Mouse (Mus musculus) monocyte, adult 5-6 weeks (primary cell): Measurements from ENCODE around the gene Vps53. TPM values are rescaled to one million over a fixed set of nuclear protein-coding genes. Genes with fewer than 3 reads are reported as not detected.
"Not testable (repeated sequence)": the region's sequence is repeated elsewhere in the genome, so short reads cannot be mapped to it uniquely, and the experiment has no call there.

Experiments
- ATAC-seq: fragments of 153-309, 156-312 bp; replicated peaks from 2 replicates; pipeline ENCODE4 v1.8.0; 2017; ENCODE audit warnings: mild to moderate bottlenecking; ENCODE audit not compliant: low TSS enrichment, insufficient number of reproducible peaks, severe bottlenecking, poor library complexity, low FRiP score
- total RNA-seq: library from RNA; stranded (forward); fragments of 200-1000, 200-491, 200-594 nt; gene quantifications from 3 replicates; pipeline ENCODE4 v1.2.3, GENCODE M21; 2017

Gene Vps53
- total RNA-seq, 1 experiment from 2014 or later, result 41.9 TPM

DNA sequence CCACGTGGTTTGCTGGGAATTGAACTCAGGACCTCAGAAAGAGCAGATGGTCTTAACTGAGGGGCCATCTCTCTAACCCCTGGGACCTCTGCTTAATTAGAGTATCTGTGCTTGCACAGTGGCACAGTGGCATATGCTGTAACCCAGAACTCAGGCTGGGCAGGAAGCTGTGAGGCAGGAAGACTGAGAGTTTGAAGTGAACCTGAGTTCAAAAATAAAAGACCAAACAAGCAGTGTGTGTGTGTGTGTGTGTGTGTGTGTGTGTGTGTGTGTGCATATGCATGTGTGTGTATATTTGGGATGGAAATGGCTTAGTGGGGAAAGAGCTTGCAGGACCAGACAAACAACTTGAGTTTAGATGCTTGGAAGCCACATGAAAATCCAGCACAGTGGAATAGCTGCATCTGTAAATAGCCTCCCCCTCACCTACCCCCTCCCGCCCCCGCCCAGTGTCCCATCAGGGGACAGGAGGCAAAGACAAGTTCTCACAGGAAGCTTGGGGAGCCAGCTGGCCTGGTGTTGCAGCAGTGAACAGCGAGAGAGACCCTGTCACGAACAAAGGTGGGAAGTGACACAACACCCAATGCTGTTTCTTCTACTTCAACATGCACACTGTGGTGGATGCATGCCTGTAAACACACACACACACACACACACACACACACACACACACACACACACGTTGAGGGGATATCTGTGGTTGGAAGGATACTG is 141.7 kb downstream of the Vps53 start:
- no peak for ATAC-seq

DNA sequence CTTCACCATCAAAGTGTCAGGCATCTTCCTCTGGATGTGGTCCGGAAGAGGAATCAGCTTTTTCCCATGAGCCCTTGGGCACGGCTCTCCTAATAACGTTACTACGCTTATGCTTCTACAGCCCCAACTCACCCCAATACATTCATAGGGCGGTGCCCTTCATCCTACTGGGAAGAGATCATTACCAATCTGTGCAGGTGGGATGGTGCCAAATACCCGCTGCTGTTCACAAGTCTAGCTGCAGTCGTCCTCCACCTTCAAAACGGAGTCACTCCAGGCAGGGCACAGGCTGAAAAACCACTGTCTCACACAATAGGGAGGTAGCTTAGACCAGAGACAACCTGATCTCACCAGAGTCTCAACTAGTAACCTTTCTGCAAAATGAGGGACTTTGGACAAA is 144.3 kb downstream of the Vps53 start:
- no peak for ATAC-seq

DNA sequence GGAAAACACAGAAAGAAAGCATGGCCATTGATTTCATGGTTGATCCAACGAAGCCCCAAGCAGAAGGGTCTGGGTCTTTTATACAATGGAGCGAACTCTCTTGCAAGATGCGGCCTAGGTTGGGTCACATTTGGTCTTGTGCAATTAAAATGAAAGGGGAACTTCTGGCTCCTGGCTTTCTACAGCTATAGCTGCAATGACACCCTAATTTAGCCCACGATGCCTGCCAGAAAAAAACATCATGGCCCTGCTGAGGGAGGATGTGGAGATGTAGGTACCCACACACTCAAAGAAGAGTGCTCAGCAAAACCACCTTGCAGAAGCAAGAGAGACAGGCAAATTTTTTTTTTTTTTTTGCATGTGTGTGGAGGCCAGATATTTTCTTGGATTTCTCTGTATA is 145.6 kb downstream of the Vps53 start:
- ATAC-seq, result peak; percentile 83

DNA sequence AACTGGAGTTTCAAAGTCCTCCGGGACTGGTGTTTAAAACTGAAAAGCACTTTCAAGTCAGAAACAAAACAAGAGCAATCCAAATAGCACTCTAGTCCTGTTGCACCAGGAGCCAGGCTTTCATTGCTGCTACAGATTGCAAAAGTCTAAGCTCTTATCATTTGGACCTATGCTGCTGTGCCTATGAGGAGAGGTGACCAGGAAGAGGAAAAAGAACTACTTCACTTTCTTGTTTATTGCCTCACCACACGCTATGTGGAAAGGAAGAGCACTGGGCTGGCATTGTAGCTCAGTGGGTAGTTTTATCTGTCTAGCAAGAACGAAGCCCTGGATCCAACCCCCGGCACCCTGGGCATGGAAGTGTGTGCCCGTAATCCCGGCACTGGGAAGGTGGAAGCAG is 146.1 kb downstream of the Vps53 start:
- ATAC-seq, result peak; percentile 82

DNA sequence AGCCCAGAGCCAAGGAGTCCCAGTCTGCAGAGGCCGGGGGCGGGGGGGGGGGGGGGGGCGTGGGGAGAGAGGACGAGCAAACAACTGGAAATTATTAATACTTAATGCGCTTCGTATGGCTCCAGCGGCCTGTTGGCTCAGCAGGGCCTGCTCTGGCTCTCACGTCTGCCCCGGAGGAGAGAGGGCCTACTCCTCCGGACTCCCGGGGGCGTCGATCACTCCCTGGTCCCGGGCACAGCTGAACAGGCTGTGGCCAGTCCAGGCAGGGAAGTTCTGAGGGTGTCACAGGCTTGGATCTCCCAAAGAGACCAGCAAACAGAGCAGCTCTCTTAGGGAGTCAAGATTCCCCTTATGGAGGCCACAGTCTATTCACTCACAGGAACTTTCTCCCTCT is 151.4 kb downstream of the Vps53 start:
- ATAC-seq, result peak; percentile 7; the same call in 1 of the 2 replicates

DNA sequence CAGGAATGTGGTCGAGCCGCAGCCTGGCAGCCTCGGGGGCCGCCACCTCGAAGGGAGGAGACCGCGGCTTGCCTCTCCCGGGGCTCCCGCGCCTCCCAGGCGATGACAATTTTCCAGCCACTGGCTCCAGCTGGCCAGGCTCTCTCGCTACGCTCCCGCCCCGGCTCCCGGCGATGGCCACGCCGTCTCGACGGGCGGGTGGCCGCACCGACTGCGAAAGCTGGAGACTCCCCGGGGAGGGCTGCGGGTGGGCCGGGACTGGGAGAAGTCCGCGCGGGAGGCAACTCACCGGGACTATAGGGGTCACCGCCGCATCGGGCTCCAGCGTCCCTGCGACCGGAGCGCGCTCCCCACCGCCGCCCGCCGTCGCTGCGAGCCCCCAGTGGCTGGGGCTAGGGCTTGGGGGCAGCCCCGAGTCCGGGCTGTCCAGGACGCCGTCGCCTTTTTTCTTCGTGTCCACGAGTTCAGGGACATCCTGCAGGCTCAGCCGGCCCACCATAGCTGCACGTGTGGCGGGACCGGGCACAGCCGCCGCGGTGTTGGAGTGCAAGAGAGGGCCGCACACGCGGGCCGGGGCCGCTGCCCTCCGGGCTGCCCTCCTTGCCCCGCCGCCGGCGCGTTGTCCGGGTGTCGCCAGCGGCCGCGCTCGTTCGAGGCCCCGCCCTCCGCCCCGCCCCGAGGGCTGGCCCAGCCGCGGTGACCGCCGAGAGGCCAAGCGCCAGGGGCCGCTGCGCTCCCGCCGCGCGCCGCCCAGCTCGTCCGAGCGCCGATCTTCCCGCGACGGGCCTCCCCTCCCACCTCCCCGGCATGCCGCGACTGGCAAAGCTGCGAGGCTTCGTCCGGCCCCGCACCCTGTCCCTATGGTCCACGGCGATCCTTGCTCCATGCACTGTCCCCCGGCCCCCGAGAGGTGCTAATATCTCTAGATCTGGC is 152.0 kb downstream of the Vps53 start, which contains the start of gene Rflnb:
Gene Rflnb (minus strand): TSS at position 644 of the 933 bp plus-strand sequence.
- ATAC-seq, result peak; percentile 46

DNA sequence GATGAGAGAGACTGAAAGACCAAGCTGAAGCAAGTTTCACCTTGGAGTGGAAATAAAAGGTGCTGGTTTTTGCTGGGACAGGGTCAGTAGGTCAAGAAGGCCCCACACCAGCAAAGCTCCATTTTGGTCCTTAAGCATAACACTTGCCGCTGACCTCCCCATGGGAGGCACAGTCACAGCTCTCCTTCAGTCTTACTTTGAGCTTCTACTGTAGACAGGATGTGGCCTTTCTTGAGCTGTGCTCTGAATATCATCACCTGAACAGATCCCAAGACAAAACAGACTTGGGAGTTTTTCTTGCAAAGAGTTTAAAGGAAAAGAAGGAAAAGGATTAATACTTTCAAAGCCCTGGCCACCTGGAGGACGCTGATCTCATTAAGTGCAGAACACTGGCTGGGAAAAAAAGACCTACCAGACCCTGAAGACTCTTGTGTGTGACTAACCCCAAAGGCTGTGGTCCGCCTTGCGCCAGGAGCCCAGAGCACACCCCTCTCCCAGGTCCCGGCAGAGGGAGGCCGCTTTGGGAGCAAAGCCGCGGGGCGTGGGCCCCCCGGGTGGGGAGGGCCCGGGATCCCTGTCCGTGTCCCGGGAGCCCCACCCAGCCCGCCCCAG is 152.8 kb downstream of the Vps53 start:
- no peak for ATAC-seq

DNA sequence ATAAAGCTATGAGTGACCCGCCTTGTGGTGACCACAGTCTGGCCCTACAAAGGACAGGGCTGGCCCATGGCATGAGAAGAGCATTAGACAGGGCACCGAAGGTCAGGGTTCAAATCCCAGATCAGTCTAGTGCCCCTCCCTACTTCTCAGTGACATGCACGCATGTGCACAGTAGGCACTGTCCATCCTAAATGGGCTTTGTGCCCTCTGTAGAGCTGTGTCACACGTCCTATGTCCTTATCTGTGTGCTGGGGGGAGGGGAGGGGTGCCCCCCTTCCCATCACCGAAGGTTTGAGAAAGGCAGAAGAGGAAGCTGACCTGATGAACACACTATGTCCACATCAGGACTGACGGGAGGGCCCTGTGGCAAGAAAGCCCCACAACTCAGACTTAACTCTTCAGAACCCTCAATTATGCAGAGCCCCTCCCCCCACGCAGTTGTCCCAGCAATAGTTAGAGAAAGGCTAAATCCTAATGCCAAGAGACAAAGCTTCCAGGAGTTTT is 154.3 kb downstream of the Vps53 start:
- ATAC-seq, result no peak

DNA sequence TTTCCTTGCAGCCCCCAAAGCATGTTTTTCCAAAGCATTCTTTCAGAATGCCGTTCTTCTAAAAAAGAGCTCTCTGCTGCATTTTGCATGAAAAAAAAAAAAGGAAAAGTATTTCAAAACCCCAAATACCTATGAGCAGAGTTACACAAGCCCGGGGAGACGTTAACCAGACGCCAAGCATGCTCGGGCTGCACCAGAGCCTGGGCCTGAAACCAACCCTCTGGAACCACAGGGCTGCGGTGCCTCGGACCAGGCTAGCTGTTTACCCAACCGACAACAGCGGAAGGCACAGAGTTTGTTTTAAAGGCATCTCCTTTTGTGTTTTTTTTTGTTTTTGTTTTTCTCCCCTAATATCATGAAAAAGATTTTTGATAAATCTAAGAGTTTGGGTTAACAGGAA is 158.5 kb downstream of the Vps53 start:
- no peak for ATAC-seq

DNA sequence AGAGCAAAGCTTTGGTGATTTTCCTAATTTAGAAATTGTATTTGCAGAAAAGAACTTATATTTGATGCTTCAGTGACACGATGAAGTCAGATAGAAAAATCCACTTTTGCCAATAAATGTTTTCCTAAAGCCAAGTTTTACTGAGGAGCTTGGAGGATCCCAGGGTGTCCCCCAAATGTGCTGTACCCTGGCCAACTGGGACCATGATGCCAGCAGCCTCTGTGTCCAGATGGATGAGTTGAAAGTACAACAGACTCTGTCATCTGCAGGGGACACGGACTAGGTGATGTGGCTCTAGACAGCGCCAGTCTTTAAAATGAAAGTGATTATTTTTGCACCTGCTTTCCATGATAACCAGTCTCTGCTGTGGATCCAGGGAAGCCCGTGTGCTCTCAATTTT is 159.6 kb downstream of the Vps53 start:
- ATAC-seq, result no peak

DNA sequence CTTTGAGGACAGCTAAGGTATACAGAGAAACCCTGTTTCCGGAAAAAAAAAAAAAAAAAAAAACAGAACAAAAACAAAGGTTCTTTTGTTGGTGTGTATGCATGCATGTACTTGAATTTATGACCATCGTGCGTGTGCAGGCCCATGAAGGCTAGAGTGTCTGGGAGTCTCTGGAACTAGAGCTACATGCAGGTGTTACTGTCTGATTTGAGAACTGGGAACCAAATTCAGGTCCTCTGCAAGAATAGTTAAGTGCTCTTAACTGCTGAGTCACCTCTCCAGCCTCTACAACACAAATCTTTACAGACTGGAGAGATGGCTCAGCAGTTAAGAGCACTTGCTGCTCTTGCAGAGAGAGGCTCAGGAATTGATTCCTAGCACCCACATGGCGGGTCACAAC is 163.6 kb downstream of the Vps53 start:
- ATAC-seq, result no peak

DNA sequence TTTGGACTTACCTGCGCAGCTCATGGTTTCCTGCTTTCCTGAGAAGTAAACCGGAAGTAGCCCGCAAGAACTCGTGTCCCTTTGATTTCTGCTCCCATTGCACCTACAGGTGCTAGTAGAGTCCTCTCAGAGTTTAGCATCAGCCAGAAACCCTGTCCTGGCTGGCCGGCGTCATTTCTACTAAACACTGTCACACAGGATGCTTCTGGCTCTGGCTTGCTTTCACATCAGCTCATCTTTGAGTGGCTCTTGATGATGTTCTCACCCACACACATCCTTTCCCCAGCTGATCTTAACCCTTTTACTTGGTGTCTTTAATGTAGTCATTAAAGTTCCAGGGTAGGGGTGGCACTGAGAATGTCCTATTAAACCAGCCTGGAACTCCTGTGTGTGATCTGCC is 164.2 kb downstream of the Vps53 start:
- no peak for ATAC-seq

DNA sequence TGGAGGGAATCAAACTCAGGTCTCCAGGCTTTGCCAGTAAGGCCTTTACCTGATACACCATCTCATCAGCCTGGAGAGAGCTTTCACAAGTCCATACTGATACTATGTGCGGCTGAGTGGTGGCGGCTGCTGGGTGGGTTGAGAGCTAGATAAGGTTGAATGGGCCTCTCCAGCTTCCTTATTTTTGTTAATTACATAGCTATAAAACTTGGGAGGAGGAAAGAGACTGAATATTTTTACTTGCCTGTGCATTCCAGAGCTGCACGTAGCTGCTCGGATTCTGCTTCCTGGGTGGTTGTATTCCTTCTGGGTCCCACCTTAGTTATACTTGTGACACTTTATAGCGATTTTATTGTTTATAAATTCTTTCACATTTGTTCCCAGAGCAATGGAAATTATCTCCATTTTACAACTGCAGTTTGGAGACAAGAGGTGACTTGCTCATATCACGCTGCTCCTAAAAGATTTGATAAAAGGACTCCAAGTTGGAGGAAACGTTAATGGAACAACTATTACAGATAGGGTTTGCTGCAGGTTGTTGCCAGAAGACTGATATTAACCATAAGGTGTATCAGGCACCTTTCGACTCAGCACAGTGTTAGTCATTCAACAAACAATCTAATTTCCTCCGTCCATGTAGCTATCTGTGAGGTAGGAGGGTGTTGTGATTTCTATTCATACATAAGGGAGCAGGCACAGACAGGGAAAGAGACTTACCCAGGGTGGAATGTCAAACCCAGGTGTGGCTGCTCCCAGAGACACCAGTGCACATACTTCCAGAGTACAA is 168.4 kb downstream of the Vps53 start:
- no peak for ATAC-seq

DNA sequence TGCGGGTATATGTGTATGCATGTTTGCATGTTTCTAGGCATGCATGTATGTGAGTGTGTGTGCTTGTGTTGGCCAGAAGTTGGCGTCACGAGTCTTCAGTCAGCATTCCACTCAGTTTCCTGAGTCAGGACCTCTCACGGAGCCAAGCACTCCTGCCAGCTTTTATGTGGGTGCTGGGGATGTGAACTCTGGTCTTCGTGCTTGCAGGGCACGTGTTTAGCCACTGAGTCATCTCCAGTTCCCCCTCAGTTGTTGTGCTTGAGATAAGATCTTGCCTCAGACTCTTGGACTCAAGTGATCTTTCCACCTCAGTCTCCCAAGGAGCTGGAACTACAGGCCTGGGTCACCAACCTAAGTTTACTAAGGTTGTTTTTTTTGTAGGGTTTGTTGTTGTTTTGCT is 170.3 kb downstream of the Vps53 start:
- no peak for ATAC-seq

DNA sequence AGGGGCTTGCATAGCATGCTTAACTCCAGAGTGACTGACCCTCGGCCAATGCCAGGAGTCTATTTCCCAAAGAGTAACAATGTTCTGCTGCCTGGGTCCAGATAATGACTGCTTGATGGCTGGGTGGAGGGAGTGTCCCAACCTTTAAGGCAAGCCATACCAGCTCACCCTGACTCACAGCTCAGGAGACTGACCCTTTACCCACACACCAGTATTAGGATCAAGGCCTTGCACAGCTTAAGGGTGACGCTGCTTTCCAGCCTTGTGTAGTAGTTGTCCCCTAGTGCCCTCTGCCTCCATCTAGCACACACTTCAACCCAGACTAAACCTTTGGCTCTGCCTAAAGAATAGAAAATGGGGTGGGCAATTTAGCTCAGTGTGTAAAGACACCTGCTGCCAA is 171.3 kb downstream of the Vps53 start:
- no peak for ATAC-seq

DNA sequence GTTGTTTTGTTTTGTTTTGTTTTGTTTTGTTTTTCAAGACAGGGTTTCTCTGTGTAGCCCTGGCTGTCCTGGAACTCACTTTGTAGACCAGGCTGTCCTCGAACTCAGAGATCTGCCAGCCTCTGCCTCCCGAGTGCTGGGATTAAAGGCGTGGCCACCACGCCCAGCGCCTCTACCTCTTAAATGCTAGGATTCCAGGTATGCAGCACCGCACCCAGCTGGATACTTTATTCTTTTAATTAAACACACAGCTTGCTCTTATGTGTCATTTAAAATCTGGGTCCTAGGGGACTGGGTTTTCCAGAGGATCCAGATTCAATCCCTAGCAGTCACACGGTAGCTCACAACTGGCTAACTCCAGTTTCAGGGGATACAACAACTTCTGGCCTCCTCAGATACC is 175.2 kb downstream of the Vps53 start:
- not testable (repeated sequence) for ATAC-seq

DNA sequence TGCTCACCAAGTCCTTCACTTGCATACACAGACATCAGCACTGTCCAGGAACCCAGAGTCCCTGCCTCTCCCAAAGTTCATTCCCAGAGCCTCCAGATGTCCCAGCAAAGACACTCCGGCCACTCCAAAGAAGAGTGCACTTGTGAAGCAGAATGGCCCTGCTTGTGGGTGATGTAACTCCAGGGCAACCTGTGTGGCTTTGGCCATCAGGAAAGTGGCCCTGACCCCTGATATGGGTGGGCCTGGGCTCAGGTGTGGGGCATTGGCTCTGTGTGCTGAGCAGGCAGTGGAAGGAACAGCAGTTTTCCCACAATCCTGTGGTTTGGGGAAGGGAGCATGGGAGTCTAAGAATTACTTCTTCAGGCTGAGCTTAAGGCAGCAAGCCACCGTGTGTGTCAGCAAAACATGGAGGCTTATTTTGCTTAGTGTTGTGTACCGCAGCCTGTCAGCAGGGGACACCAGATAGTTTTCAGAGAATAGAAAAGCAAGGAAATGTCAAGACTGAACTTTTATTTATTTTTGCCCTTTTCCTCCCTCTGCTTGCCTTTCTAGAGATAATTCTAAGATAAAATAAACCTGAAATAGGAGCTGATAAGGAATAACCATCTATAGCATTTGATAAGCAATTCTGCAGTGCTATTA is 178.1 kb downstream of the Vps53 start:
- ATAC-seq, result no peak

DNA sequence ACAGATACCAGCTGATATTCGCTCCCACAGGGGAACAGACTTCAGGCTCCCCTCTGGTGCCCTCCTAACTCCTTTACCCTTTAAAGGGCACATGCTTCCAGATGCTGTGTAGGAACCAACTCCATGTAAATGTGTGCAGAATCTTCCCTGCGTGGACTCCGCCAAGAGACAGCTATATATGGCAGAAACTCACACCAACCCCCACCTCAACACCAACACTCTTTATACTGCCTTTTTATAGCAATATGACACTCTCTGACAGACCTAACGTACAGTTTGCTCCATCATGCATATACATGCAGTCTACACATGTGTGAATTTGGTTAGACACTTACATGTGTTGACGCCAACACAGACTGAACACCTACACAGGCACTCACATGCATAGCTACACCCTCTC is 178.7 kb downstream of the Vps53 start:
- ATAC-seq, result no peak
